Mouse (Mus musculus) gastrocnemius, adult 2 months (tissue): ENCODE measurements around the gene Gm10447. TPM values are rescaled to one million over a fixed set of nuclear protein-coding genes. Genes with fewer than 3 reads are reported as not detected.

ENCODE experiments used
- DNase-seq: peaks from one replicate; pipeline ENCODE4 v3.0.0; 2022
- H3K27ac ChIP-seq: fragments of 200-600 bp; 2 replicates; pipeline ENCODE4 v1.8.1; 2022; ENCODE audit warnings: mild to moderate bottlenecking
- H3K4me3 ChIP-seq: fragments of 200-600 bp; 2 replicates; pipeline ENCODE4 v1.8.1; 2022; ENCODE audit warnings: mild to moderate bottlenecking, moderate library complexity
- CTCF ChIP-seq: fragments of 200-600 bp; IDR thresholded peaks from 2 replicates; pipeline ENCODE4 v1.8.1; 2022; ENCODE audit warnings: antibody characterized with exemption, mild to moderate bottlenecking, moderate library complexity
- intact Hi-C: fragments of 180-260 bp; cut with DNase I; formaldehyde crosslinking; loops from one replicate; pipeline ENCODE4 v1.15.1; 2025
- total RNA-seq, 2 experiments: library from RNA; stranded (reverse); gene quantifications; 2 replicates each; pipeline ENCODE4 v1.2.3; 2021

Gm10447 gene
- total RNA-seq, 2 experiments from 2014 or later, result not detected

DNA sequence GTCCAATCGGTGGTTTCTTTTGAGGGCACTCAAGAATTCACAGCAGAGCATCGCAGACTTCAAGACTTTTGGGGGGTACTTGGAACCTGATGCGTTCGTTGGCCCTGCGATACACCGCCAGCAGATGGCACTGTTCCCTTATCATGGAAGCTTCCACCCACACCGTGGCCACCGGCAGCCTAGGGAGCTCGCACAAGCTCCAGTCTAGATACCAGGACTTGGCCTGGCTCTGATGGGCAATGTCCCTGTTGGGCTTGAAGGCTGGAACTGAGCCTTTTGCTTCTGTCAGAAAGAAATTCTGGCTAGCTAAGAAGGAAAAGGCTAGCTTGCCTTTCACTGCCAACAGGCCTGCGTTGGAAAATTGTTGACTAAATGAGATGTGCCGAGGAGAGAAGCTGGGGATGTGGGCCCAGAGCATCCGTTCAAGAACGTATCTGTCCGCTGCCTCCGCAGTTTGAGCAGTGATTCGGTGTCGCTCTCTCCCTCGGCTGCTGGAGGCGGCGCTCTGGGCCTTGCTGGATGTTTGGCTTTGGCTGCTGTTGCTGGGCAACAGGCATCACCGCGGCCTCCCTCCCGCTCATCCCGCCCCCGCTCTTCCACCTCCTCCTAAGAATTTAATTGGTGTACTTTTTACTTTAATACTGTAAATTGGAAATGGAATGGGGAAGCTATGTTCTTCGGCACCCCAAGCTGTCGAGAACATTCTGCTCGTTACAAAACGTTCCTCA is 13.2 kb upstream of the Gm10447 start, which contains the start of gene Gm9837:
TSS of gene Gm9837 (minus strand) at position 512 of the 728 bp plus-strand sequence.
- peak within 1 kb of the TSS; percentile 60 for H3K4me3 ChIP-seq
- intact Hi-C loops, result loop anchor here (1.0 to 5.0 kb wide), 3 partner anchors 52 to 157 kb away; partner anchors contain the start of gene Kif3a
- peak; percentile 92 for DNase-seq
- no peak; the same call in 1 of the 2 replicates for TF ChIP-seq CTCF
- peak within 1 kb of the TSS; percentile 76 for H3K27ac ChIP-seq

DNA sequence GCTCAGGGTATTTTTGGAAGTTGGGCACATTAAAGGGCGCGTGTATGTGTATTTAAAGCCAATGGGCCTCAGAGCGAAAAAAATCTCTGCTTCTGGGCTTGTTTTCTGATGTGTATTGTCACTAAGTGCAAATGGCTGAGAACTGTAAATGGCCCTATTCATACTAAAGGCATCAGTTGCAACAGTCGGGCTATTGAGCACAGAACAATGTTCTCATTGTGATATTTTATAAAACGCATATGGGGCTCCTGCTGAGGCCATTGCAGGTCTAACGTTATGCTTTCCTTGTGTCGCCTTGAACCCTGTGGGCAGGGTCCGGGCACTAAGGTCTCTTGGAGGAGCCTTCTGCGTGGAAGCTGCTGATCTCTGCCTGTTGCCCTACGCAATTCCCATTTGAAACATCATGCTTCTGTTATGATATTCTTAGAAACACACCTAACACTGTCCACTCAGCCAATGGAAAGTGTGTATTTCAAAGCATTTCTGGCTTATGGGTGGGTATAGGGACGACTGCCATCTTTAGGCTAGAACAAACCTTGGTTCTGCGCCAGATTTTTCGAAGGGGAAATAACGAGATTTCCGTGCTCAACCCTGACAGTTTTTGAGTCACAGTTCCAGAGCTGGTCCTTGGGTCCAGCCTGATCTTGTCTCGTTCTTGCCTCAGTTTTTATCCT is 12.5 kb upstream of the Gm10447 start:
- Histone ChIP-seq H3K4me3 (peak overlapping the region; percentile 60), H3K27ac (peak overlapping the region; percentile 76)
- no peak for DNase-seq
- intact Hi-C loops, result loop anchor here (5.0 kb wide), 1 partner anchor 53 kb away; no protein-coding TSS in a partner anchor
- TF ChIP-seq CTCF, result no peak

DNA sequence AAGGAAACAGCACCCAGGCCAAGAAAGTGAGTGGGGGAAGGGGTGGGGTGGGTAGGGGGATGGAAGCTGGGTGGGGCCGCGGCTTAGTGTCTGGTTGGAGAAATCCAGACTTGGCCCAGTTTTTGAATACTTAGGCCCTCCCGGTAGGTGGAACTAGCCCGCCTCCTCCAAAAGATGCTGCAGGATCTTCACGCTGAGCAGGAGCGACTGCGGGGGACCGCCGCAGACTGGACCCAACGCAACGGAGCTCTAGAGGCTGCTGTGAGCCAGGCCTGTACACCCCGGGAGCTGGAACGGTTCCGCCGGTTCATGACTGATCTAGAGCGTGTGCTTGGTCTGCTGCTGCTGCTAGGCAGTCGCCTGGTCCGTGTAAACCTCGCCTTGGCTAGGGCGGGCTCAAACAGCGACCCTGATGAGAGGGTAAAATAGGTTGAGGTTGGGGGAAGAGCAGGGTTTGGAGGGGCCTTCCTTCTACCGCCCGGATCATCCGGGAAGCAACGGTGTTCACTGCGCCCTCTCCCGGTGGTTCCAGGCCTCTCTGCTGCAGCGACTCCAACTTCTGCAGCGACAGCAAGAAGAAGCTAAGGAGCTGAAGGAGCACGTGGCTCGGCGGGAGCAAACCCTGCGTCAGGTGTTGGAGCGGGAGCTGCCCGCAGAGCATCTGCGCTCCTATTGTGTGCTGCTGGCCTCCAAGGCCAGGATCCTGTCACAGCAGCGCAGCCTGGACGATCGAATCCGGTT is 9.5 kb upstream of the Gm10447 start:
- H3K4me3 ChIP-seq, result peak overlapping the region; percentile 64
- peak; percentile 88 for DNase-seq
- intact Hi-C loops, result loop anchor here (5.0 kb wide), 1 partner anchor 56 kb away; no protein-coding TSS in a partner anchor
- TF ChIP-seq CTCF, result peak; percentile 89
- peak overlapping the region; percentile 63 for H3K27ac ChIP-seq

DNA sequence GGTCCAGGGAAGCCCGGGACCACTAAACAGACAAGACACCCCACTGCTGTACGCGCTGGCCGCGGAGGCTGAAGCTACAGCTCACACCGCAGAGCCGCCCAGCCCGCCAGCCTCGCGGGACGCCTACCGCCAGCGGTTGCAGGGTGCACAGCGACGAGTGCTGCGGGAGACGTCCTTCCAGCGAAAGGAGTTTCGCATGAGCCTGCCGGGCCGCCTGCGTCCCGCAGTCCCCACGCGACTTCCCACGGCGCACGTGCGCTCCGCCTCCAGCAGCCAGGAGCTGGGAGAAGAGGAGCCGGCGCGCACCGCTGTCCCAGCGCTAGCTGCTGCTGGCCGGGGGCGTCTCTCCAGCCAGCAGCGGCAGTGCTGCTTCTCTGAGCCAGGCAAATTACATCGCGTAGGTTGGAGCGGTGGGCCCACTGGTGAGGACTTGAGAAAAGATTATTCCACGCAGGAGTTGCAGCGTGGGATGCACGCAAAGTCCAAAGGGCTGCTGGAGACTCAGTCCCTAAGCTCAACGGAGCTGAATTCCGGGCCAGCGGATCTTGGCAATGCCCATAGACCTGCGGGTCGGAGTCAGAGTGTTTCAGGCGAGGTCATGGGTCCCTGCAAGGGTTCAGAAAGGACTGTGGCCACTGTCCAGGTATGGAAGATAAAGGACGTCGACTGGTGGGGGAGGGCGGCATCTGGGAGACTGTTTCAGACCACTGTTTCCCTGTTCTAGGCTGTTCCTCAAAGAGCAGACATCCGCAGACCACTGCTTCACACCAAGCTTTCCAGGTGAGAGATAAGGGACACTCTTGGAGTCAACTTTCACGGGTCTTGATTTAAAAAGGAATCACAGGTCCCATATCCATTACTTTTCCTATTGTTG is 6.9 kb upstream of the Gm10447 start:
- Histone ChIP-seq H3K4me3 (peak overlapping the region; percentile 71), H3K27ac (no peak overlapping the region)
- no peak for TF ChIP-seq CTCF
- peak; percentile 38 for DNase-seq
- intact Hi-C loops, result no loop called here

DNA sequence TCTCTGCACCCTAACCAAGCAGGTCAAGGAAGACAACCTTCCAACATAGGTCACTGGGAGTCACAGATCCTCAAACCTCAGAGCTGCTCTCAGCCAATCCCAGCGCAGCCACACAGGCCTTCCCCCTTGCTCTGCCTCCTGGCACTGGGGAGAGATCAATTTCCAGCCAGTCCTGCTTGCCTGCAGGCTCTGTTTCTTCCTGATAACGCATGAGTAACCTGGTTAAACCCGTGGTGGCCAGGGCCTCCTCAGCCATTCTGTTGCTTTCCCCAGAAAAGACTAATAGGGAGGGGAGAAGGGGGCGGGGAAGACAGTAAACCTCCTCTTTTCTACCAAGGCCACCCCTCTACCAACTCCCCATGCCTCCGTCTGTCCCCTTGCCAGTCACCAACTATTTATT is 4.8 kb upstream of the Gm10447 start:
- Histone ChIP-seq H3K27ac (no peak overlapping the region), H3K4me3 (no peak overlapping the region)
- intact Hi-C loops, result no loop called here
- TF ChIP-seq CTCF, result no peak
- DNase-seq, result no peak

DNA sequence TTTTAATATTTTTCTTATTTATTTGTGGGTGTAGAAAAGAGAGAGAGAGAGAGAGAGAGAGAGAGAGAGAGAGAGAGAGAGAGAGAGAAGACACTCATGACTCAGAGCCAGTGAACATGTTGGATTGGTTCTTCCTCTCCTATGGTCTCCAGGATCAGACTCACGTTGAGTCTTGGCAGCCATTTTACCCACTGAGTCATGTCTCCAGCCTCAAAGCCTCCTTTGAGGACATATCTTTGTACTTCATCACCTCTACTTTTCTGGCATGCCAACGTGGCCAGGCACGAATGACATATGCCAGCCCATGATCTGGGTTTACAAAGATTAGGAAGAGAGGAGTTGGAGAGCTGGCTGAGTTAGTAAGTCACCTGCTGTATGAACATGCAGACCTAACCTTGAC is 3.3 kb upstream of the Gm10447 start:
- intact Hi-C loops, result no loop called here
- Histone ChIP-seq H3K4me3 (no peak overlapping the region), H3K27ac (no peak overlapping the region)
- no peak for DNase-seq
- no peak for TF ChIP-seq CTCF

DNA sequence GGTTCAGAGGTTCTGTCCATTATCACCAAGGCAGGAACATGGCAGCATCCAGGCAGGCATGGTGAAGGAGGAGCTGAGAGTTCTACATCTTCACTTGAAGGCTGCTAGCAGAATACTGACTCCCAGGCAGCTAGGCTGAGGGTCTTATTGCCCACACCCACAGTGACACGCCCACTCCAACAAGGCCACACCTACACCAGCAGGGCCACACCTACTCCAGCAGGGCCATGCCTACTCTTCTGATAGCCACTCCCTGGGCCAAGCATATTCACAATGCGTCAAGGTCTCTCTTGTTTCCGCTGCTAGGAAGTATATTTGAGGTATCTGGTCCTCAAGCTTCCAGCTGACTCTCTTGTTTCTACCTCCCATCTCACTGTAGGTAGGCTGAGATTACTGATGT is 2.1 kb upstream of the Gm10447 start:
- H3K27ac ChIP-seq, result no peak overlapping the region
- H3K4me3 ChIP-seq, result no peak overlapping the region
- no peak for DNase-seq
- intact Hi-C loops, result no loop called here
- no peak for TF ChIP-seq CTCF

DNA sequence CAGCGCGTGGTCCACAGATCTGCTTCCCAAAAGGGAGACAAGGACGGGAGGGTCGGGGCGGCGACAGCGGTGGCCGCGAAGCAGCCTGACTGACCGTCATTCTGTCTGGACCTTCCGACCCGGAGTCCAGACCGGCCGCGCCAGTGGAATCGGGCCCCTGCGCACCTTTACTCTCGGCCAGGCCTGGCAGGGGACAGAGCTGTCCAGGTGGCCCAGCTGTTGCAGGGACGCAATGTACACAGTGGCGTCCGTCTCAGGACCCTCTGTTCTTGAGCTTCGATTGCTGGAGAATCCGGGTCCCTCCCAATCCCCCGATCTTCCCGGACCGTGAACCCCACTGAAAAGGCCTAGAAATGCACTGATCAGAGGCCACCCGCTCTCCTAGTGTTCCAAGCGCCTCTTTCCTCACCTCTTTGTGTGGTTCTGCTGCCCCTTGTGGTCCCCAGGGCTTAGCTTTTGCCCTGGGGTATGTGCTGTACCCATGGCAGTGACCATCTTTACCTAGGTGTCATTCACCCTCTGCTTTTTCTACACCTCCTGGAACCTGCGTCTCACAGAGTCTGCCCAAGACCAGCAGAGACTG is 553 bp upstream of the Gm10447 start:
- peak; percentile 25; the same call in 1 of the 2 replicates for TF ChIP-seq CTCF
- DNase-seq, result no peak
- peak overlapping the region; percentile 71 for H3K4me3 ChIP-seq
- peak overlapping the region; percentile 61 for H3K27ac ChIP-seq
- intact Hi-C loops, result no loop called here

DNA sequence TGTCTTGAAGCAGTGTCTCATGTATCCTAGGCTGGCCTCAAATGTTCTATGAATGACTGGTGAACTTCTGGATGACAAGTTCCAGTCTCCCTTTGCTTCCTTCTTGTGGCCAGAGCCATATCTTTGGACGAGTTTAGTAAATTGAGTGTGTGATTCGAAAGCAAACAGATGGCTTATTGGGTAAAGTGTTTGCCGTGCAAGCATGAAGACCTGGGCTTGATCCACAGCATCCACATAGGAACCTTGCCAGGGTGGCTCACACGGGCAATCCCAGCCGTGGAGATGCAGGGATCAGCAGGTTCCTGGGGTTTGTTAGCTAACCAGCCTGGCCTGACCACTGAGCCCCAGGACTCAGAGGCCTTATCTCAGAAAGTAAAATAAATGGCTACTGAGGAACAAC is 3.9 kb downstream of the Gm10447 start:
- Histone ChIP-seq H3K27ac (no peak overlapping the region), H3K4me3 (no peak overlapping the region)
- intact Hi-C loops, result no loop called here
- TF ChIP-seq CTCF, result no peak
- DNase-seq, result no peak

DNA sequence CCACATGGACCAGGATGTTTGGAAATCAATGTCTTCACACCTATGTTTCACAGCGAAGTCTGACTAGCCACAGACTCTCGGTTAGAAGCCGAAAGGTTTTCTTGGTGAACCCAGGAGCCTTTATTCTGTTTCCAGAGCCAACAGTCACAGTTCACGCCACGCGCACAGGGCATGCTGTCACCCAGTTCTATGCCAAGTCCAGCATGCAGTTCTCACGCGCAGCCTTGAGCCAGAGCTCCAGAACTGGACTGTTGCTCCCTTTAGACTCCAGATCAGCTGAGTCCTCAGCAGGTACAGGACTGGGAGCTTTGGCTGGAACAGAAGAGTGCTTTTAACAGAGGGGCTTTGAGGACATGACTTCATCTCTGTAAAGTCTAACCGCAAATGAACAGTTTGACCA is 4.5 kb downstream of the Gm10447 start:
- intact Hi-C loops, result no loop called here
- no peak overlapping the region for H3K27ac ChIP-seq
- DNase-seq, result no peak
- no peak for TF ChIP-seq CTCF
- H3K4me3 ChIP-seq, result no peak overlapping the region

DNA sequence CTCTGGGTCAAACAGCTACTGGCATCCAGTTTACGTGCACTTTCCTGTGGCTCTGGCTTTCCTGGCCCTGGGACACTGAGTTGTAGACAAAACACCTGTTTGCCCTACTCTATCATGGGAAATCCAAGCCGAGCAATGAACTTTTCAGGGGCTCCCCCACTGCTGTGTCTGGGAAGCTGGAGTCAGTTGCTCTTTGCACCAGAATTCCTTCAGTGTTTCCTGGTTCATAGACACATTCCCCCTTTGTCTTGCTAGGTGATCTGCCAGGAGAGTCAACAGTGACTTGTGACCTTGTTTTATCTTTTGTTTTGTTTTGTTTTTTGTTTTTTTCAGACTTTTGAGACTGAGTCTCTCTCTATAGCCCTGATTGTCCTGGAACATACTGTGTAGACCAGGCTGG is 5.5 kb downstream of the Gm10447 start:
- intact Hi-C loops, result no loop called here
- no peak for TF ChIP-seq CTCF
- no peak for DNase-seq
- Histone ChIP-seq H3K27ac (peak overlapping the region; percentile 70), H3K4me3 (no peak overlapping the region)
